Mouse (Mus musculus): ENCODE data around the gene Fosb.
A peak's percentile ranks its signal among the peaks of the same experiment; 100 is the strongest.

The Fosb gene

DNA sequence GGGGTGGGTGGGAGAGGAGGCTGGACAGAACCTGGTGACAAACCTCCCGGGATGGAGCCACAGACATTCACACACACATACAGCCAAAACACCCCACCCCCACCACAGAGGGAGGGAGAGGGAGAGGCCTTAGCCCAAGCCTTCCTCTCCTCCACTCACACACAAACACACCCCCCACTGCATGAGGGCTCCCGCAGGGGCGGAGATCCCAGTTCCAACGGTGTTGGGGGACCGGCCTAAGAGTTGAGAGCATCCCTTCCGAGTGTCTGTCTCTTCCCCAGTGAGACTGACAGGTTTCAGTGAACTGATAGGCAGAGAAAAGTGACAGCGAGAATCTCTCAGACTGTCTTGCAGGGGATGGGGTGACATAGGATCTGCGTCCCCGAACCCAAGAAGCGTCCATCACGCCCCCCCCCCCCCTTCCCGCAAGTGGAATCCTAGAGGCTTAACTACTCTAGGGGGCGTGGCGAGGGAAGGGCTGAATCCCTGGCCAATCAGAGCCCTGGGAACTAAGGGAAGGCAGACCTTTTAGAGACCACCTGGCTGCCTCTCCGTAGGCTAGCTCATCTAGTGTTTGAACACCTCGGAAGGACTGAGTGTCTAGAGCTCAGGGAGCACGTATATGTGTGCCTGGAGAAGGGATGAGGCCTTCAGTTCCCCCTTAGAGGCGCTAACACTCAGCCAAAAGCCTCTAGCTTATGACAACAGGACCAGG lies 2.0 kb downstream of the Fosb start:
- DNase-seq (ENCODE audit: extremely low spot score, low spot score), result no peak

DNA sequence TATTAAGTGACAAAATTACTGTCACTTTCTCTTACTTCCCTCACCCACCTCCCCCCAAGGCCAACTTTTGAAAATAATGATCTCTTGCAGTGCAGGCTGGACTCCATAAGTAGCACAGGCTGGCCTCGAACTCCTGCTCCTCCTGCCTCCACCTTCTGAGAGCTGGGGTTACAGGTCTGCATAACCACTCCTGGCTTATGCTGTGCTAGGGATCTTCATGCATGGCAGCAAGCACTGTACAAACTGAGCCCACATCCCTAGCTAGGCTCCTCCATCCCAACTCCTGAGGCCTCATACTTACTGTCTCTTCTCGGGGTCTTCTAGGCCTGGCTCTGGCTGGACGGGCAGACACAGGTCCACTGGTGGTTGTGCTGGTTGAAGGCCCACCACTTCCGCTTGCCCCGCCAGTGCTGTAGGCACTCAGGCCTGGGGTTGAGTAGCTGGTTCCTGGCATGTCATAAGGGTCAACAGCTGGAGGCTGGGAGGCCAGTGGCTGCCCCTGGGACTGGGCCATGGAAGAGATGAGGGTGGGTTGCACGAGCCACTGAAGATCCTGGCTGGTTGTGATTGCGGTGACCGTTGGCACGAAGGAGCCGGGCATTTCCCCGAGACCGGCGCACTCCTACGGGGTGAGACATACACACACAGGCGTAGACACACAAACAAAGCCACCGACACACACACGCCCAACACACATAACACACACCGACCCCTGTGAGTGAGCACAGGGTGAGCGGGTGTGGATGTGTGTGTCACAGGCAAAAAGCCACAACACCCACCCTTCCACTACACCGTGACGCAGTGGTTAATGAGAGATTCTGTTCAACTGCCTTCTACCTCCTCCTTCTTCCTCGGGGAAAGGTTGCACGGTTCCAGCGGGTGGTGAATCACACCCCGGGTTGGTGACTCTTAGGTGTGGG lies 2.8 kb downstream of the Fosb start:
- no peak for DNase-seq (ENCODE audit: extremely low spot score, low spot score)

DNA sequence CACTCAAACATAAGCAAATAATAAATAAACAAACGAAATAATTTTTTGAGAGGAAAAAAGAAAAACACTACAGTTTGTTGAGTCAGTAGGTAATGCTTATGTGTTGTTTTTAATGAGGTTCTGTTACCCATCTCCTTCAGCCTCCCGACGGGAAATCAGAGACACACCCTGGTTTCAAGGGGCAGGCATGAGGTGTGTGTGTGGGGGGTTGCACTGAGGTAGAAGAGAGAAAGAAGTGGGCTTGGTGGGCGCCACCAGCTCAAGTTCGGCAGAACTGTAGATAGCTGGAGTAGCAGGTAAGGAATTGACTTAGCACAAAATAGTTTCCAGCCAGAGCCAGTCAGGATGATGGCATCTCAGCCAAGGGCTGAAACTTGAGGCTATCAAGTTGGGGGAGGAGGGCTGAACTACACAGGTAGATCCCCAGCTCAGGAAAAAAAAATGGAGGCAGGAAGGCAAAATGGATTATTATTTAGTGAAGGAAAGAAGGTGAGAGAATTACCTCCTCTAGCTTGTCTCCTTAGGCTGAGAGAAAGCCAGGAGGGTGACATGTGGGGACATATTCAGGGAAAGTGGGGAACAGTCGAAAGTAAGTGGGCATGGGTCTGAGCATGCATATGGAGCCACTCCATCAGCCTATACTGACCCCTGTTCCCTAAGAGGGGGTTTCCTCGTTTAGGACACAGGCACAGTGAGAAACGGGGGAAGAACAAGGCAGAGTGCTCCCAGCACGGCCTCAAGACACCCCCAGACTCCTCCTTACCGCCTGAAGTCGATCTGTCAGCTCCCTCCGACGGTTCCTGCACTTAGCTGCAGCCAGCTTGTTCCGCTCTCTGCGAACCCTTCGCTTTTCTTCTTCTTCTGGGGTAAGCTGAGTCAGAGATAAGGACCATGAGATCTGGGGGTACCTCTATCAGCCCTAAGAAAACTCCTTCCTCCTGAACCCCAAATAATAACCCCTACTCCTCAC lies 3.8 kb downstream of the Fosb start:
- no peak for DNase-seq (ENCODE audit: extremely low spot score, low spot score)

DNA sequence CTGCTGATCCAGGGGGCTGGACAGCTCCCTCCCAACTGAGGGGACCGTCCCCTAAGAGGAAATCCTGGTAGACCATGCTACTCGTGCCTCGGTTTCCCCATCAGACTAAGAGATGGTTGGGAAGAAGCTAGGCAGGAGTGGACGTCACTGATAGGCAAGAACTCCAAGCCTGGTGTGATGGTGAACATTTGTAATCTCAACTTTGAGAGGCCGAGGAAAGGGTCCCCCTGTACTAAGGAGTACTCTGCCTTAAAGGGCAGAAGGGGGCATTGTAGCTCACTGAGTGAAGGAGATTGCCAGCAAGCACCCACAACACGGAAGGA lies 4.5 kb downstream of the Fosb start:
- no peak for DNase-seq (ENCODE audit: extremely low spot score, low spot score)

DNA sequence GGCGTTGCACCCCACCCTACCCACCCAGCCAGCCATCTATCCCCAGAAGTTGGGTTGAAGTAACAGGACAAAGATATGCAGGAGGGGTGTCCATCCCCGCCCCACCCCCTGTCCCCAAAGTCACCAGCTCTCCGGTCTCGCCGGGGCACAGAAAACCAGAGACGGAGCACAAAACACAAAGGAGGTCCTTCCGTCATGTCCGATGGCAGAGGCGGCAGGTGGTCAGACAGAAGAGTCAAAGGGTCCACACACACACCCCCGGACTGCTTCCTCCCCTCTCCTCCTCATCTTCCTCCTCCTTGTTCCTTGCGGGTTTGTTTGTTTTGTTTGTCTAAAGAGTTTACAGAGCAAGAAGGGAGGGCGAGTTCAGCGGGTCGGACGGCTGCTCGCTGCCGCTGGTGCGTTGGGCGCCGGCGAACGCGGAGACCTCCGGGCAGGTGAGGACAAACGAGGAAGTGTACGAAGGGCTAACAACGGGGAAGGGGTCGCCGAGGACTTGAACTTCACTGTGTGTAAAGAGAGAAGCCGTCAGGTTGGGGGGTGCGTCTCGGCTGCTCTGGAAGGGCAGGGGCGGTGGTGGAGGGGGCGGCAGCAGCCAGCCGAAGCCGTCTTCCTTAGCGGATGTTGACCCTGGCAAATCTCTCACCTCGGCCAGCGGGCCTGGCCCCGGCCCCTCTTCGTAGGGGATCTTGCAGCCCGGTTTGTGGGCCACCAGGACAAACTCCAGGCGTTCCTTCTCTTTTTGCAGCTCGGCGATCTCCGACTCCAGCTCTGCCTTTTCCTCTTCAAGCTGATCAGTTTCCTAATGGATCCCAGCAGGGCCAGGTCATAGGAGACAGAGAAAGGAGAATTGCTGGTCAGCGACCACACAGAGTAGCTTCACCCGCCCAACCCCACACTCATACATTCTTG lies 5.1 kb downstream of the Fosb start:
- DNase-seq (ENCODE audit: extremely low spot score, low spot score), result peak; percentile 41

DNA sequence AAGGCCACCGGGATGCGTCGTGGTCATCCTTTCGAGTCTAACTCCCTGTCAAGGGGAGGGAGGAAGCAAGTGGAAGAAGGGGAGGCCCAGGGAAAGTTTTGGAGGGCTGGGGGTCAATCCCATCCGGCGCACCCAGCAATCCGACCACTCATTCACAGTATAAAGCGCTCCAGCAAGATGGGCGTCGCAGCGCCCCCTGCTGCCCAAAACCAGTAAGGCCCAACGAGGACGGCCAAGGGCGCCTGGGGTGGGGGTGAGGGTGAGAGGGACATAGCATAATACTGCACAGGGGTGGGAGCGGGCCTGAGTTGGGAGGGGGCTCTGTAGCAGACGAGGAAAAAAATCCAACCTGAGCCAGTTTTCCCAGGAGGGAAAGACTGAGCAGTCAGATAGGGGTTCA lies 6.1 kb downstream of the Fosb start:
- peak; percentile 91 for DNase-seq (ENCODE audit: extremely low spot score, low spot score)

DNA sequence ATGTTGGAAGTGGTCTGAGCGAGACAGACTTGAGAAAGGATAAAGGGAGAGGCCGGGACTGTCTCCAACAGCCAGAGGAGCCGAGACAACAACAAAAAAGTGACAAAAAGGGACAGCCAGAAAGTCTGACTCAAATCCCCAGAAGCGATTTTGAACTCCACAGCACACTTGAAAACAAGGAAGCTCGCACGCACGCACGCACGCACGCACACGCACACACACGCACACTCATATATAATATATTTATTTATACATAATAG lies 6.9 kb downstream of the Fosb start:
- no peak for DNase-seq (ENCODE audit: extremely low spot score, low spot score)

DNA sequence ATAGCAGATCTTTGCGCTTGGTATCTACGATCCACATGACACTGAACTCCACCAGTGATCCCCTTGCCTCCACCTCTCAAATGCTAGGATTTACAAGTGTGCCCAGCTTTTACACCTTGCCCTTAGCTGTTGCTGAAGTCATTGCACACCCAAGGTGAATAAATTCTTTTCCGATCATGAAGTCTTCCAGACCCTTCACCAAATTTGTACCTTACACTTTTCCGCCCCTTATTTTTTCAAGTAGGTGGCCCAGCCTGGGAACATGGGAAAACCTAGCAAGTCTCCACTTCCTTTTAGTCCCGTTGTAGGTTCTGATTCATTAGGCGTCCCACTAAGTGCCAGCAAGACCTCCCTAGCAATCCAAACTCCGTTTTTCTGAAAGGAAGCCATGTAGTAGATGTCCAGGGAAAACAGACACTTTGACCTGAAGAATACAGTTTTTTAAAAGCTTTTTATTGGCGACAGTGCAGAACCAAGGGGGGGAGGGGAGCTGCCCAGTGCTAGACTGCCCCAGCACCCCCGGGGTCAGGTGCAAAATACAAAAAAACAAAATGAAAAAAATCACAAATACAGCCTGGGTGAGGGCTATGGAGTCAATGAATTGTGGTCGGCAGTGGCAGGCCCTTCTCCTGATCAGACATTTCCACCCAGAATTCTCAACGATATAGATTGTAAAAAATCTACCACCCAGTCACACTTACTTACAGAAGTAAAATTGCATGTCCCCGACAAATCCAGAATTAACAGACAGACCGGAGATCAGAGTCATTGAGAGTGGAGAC lies 7.4 kb downstream of the Fosb start:
- DNase-seq (ENCODE audit: extremely low spot score, low spot score), result no peak

DNA sequence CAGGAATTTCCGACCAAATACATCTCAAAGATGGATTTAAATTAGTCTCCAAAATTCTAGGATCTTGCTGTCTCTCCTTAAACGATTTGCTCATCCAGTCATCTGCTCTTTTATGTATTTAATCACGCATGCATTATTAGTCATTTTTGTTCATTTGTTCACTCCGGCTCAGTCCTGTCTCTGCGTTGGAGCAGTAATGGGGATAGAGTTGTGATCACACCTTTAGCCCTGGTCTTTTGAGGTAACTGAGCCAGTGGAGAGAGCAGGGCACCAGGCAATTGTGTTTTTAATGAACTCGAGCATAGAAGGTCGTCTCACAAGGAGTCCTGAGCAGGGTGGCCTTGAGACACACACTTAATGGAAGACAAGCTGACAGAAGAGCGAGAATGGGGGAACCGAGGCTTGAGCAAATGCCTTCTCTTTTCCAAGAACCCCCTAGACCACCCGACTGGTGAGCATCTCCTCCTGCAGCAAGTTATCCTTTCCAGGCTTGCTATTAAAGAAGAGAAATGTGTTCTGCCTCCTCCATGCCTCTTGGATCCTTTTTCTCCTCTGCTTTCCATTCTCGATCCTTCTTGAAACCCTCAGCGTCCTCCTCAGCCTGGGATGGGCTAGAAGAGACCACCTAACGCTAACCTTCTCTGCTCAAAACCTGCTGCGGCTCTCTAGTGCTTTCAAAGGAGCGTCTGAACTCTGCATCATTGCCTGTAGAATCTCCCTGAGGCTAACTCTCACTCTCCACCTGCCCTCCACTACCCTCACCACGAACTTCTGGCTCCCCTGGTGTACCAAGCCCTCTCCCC lies 8.2 kb downstream of the Fosb start:
- no peak for DNase-seq (ENCODE audit: extremely low spot score, low spot score)

DNA sequence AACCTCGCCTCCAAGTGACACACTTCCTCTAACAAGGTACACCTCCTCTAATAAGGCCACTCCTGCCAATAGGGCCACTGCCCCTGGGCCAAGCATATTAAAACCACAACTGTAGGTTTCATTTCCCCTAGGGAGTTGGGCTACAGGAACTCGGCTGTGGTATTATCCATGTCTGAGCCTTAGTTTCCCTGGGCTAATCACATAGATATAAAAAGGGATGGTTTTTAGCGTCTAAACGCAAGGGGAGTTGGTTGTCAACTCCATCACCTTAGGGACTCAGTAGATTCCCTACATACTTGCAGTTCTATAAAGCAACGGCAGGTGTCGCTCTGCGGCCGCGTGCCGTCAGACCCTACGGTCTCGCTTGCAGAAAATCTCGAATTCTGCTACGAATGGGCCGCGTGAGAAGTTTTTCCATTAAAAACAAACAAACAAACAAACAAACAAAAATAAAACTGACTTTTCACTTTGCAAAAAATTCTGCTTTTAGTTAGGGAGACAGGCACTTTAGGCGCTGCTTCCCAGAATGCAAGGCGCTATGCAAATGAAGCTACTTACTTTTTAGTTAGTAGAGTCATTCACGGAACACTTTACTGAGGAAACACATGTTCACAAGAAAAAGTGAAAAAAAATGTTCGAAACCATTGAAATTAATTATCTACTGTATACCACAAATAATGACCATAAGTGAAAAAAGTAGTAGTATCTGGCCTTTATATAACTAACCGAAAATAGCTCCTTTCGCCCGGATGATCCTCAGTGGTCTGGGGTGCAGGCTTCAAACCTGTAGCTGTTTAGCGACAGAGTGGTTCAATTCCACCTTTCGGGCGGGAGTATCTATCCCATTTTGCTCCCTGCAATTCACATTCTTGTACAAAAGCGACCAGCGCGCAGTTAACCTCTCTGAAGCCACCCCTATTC lies 9.1 kb downstream of the Fosb start:
- peak; percentile 79 for DNase-seq (ENCODE audit: extremely low spot score, low spot score)

DNA sequence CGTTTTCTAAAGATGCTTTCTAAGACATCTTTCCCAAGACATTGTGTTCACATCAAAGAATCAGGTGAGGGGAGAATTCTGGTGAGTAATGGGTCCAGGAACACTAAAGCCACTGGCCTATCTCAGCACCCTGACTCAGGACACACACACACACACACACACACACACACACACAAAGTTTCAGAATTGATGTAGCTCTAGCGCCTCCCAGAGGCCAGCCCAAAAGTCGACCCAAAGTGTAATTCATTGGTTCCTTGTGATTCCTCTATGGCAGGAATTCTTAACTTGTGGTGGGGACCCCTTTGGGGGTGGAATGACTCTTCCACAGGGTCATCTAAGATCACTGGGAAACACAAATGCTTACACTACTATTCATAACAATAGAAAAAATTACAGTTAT lies 10.7 kb downstream of the Fosb start:
- peak; percentile 47 for DNase-seq (ENCODE audit: extremely low spot score, low spot score)

DNA sequence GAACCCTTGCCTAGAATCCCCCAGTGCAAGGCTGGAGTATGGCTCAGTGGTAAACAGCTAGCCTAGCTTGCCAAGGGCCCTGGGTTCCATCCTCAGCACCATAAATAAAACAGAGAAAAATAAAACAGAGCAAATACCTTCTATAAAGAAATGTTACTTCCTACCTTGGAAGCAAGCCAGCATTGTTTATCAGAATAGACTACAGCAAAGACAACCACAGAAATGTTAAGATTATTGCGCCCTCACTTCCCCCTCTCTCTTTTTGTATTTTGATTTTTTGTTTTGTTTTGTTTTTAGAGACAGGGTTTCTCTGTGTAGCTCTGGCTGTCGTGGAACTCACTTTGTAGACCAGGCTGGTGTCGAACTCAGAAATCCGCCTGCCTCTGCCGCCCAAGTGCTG lies 12.1 kb downstream of the Fosb start:
- no peak for DNase-seq (ENCODE audit: extremely low spot score, low spot score)

DNA sequence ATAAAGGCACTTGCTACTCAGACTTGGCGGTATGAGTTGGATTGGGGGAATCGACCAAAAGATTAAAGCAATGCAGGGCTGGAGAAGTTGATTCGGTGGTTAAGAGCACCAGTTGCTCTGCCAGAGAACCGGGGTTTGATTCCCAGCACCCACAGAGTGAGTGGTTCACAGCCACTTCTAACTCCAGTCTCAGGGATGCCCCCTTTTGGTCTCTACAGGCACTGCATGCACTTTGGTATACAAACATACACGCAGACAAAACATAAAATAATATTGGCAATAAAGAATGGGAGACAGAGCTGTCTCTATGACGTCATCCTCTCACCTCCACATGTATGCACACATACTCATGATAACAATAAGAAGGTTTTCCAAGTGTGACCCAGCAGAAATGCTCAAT lies 12.8 kb downstream of the Fosb start:
- DNase-seq (ENCODE audit: extremely low spot score, low spot score), result no peak

DNA sequence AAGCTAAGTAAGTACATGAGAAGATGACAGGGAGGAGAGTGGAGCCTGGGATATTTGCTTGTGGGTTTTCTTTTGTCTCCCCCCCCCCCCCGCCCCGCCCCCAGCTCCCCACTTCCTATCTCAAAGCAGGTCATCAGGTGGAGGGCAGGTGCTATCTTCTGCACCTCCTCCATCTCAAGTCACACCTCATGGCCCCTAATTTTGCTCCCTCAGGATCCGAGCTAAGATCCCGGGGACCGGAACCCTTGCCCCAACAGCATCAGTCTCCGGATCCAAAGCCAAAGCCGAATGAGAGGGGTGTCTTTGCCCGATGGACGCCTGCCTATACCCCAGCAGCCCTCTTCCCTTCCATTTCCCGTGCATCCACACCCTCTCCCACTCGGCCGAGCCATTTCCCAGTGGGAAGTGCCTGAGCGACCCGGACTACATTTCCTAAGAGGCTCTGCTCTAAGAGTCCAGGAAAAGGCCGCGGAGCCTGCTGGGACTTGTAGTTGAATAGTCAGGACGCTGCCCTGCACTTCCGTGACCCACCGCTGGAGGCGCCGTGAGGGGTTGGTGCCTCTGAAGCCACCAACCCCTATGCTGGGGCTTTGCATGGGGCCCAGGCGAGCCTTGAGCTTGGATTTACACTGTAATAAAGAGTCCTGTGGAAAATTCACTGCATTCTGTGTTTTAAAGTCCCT lies 14.2 kb downstream of the Fosb start:
- peak; percentile 98 for DNase-seq (ENCODE audit: extremely low spot score, low spot score)

DNA sequence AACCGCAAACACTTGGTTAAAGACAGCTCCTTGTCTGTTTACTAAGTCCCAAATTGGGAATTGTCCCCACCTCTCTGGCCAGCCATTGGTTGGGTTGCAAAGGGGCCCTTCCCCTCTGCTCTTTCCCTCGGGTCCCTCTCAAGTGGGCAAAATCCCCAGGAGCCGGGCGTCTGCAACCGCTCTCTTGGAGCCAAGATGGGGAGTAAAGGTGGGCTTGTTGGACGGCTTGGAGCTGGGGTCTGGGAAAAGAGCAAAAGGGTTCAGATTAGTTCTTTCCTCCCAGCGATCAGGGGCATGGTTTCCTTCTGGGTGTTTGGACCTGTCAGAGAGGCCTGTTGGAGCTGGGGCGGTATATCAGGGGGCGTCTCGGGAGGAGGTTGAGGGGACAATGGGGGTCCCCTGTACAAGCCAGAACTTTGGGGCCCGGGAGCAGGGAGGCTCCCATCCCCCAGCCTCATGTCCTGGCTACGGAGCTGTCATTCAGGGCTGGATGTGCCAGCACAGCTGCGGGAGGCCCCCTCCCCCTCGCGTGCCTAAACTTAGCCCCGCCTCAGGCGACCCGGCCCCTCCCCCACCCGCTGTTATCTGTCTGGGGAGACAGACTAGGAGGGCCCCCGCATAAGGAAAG lies 18.8 kb downstream of the Fosb start:
- peak; percentile 56 for DNase-seq (ENCODE audit: extremely low spot score, low spot score)

DNA sequence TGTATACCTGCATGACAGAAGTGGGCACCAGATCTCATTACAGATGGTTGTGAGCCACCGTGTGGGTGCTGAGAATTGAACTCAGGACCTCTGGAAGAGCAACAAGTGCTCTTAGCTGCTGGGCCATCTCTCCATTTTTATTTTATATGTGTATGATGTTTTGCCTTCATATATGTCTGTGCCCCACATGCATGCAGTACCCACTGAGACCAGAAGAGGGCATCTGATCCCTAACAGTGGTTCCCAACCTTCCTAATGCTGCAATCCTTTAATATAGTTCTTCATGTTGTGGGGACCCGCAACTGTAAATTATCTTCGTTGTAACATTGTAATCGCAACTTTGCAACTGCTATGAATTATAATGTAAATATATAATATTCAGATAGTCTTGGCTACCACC lies 25.1 kb downstream of the Fosb start:
- DNase-seq (ENCODE audit: extremely low spot score, low spot score), result peak; percentile 67

DNA sequence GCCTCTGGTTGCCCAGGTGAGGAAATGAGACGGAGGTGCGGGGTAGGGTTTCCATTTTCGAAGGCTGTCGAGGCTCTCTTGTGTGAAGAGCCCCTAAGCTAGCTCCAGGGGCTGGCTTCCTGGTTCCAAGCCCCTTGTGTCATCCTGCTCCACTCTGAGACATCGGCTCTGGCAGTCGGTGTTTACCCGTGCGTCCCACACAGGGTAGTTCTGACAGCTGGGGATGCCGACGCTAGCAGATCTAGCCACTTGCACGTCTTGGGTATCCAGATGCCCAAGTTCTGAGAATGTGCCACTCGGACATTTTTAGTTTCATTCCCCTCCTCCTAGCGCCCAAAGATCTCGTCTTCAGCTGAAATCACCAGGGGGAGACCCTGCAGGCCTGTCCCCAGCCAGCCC lies 26.4 kb downstream of the Fosb start:
- DNase-seq (ENCODE audit: extremely low spot score, low spot score), result no peak
